Mouse (Mus musculus) C2C12 (cell line): Measurements from ENCODE around the gene Kpna7.

Experiments
- CEBPB ChIP-seq: IDR thresholded peaks from one replicate; pipeline ENCODE4 v1.6.1; 2011; ENCODE audit warnings: low read depth, mild to moderate bottlenecking, control low read depth, moderate library complexity
- CTCF ChIP-seq: IDR thresholded peaks from one replicate; pipeline ENCODE4 v1.5.1; 2011; ENCODE audit not compliant: control insufficient read depth, insufficient read depth, insufficient read length
- FOSL1 ChIP-seq: IDR thresholded peaks from one replicate; pipeline ENCODE4 v1.8.0; 2011; ENCODE audit warnings: mild to moderate bottlenecking, low read length; ENCODE audit not compliant: poor library complexity, insufficient read depth, severe bottlenecking
- MAX ChIP-seq: IDR thresholded peaks from one replicate; pipeline ENCODE4 v1.6.1; 2011; ENCODE audit warnings: mild to moderate bottlenecking, control low read depth
- MYOD1 ChIP-seq: IDR thresholded peaks from one replicate; pipeline ENCODE4 v1.6.1; 2011; ENCODE audit warnings: low read depth; ENCODE audit not compliant: control insufficient read depth, insufficient read length
- MYOG ChIP-seq: IDR thresholded peaks from one replicate; pipeline ENCODE4 v1.6.1; 2011; ENCODE audit not compliant: control insufficient read depth, insufficient read length; ENCODE audit errors: extremely low read depth
- USF1 ChIP-seq: IDR thresholded peaks from one replicate; pipeline ENCODE4 v1.6.1; 2011; ENCODE audit warnings: low read depth, mild to moderate bottlenecking, control low read depth, moderate library complexity

DNA sequence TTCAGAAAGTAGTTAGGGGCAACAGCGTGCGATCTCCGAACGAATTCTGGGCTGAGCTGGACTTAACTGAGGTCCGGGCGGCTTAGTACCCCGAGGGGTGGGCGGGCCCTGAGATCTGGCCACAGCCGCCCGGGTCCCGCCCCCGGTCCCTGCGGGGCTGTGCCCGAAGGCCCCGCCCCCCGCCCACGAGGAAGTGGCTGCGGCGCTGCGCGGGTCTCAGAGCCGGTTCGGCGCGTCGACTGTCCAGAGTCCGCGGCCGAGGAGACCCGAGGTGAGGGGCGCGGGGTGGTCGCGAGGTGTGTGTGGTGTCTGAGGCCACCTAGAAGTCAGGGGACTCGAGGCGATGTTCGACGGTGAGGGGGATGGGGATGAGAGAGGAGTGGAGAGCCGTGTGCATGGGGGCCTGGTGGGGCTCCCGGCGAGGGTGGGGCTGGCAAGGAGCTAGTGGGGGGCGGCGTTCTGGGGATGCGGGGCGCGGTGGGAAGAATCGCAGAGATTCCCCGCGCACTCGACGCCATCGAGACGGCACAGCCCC is 30.3 kb upstream of the Kpna7 start, which contains the start of gene Arpc1b:
- TF ChIP-seq CTCF (no peak), USF1 (no peak), FOSL1 (no peak), MYOG (no peak), MYOD1 (no peak), MAX (no peak), CEBPB (no peak)
